Mouse (Mus musculus): ENCODE data around the gene Cpne1.

The Cpne1 gene

DNA sequence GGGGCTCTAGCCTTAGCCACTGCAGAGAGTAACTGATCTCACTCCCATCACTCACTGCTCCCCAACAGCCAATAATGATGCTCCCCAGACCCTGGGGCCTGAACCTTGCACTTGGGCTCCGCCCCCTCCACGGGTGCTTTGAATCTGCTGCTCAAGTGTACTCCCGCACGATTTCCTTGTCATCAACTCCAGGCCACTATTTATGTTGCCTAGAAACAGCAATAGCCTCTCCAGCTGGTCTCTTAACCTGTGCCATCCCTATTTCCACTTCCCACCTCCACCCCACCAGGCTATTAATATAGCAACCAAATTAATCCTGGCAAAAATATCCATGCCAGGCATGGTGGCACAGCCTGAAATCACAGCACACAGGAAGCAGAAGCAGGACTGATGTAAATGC is 32.1 kb downstream of the Cpne1 start:
- no peak for DNase-seq (ENCODE audit: low read depth, low spot score)

DNA sequence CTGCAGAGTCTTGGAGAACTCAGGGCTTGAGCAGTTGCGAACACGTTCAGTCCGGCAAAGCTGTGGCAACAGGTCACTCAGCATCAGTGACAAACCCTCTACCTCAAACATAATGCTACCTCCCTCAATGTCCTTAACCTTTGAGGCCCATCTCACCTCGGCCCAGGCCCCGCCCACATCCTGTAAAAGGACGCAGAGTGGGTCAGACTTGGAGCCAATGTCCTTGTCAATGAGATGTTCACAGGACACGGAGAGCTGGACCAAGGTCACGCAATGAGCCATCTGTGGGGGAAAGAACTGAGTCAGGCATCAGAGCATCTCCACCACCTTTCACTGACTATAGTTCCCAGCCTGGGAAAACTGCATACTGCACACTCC is 32.6 kb downstream of the Cpne1 start:
- no peak for DNase-seq (ENCODE audit: low read depth, low spot score)

DNA sequence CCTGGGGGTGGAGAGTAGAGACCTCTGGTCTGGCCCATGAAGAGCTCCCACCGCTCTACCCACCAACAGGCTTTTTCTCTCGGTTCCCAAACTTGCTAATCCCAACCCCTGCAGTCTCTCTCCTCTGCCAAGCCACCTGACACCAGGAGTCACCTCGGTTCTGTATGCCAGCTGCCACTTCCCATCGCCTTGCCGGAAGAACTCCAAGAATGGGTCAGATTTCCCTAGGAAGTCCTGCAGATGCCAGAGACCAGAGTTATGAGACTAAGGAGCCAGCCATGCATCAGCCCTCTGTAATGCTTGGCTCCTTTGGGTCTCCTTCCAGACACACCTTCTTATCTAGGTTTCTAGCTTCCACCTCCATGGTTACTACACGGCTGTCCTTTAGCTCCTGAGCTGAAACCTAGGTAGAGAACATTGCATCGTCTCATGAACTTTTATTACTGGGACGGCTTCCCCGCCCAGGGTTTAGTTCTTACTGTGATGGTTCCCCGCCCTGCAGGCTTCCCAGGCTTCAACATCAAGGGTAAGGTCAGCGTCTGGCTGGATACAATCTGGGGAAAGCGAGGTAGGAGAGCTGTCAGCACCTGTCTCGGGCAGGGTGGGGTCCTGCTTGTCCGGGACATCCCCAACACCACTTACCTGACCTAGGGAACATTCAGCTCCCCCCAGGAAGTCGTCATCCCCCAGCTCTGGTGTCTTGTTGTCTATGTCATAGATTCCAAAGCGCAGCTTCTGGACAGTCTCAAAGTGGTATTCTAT is 33.2 kb downstream of the Cpne1 start:
- DNase-seq (ENCODE audit: low read depth, low spot score) = no peak

DNA sequence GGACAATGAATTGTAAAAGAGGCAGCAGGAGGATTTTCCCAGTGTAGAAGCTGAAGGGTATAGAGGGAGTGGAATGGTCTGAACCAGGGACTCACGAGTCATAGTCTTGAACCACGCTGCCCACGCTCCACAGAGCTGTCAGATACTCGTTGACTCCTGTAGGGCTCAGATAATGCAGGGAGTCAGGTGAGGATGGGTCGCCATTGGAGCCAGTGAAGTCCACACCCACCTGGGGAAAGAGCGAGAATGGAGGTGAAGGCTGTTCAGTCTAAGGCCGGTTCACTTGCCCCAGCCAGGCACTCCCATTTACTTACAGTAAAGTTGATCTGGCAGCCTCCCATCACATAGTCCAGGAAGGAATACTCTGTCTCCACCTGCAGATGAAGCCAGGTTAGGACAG is 34.3 kb downstream of the Cpne1 start:
- no peak for DNase-seq (ENCODE audit: low read depth, low spot score)

DNA sequence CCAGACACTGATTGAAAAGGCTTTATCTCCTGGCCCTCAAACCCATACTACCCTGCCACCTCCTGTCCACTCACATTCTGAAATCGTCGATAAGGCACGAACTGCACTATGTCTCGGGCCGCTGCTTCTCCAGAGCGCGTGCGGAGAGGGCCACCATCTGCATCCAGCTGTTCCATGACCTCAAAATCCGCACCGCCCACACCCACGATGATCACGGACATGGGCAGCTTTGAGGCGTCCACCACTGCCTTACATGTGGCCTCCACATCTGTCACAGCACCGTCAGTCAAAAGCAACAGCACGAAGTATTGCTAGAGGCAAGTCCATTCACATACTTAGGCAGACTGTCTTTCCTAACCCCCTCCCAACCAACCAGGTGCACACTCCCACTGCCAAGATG is 38.0 kb downstream of the Cpne1 start:
- DNase-seq (ENCODE audit: low read depth, low spot score) = no peak

DNA sequence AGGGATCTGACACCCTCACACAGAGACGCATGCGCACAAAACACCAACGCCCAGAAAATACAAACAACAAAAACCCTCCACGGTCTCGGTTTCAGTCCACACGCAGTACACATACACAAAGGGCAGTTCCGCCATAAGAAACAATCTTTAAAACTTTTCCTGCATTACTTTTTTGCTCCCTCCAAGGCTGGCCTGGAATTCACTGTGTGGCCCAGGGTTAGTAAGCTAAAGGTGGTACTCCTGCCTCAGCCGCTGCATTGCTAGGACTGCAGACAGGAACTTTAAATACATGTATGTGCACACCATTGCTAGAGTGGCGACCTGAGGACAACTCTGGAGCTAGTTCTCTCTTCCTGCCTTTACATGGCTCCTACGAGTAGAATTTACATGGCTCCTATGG is 40.5 kb downstream of the Cpne1 start:
- no peak for DNase-seq (ENCODE audit: low read depth, low spot score)

DNA sequence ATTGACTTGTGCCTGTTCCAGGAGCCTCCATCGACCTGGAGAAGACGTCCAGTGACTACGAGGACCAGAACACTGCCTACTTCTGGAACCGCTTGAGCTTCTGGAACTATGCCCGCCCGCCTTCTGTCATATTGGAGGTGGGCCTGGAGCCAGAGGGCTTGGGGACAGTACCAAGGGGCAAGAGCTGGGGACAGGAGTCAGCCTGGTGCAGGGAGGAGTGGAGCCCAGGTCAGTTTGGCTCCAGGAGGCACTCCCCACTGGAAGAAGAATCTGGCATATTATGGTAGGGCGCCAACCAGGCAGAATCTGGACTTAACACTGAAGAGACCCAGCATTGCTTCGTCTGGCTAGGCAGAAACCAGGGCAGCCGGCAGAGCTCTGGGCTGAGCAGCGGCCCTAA is 43.8 kb downstream of the Cpne1 start:
- DNase-seq (ENCODE audit: low read depth, low spot score) = no peak

DNA sequence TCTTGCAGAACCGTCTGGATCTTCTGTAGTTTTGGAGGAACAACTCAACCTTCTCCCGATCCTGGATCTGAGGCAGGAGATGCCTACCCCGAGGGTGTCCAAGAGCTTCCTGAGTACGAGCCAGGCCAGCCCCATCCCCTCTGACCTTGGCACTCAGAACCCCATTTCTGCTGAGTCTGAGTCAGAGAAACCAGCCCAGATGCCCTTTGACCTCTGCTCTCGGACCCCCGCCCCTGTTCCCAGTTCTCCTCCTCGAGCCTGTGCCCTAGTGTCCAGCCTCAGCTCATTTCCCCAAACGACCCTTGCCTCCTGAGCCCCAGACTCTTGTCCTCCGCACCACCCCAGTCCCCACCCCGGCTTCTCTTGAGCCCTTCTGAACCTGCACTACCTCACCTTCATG is 45.6 kb downstream of the Cpne1 start:
- DNase-seq (ENCODE audit: low read depth, low spot score) = no peak

DNA sequence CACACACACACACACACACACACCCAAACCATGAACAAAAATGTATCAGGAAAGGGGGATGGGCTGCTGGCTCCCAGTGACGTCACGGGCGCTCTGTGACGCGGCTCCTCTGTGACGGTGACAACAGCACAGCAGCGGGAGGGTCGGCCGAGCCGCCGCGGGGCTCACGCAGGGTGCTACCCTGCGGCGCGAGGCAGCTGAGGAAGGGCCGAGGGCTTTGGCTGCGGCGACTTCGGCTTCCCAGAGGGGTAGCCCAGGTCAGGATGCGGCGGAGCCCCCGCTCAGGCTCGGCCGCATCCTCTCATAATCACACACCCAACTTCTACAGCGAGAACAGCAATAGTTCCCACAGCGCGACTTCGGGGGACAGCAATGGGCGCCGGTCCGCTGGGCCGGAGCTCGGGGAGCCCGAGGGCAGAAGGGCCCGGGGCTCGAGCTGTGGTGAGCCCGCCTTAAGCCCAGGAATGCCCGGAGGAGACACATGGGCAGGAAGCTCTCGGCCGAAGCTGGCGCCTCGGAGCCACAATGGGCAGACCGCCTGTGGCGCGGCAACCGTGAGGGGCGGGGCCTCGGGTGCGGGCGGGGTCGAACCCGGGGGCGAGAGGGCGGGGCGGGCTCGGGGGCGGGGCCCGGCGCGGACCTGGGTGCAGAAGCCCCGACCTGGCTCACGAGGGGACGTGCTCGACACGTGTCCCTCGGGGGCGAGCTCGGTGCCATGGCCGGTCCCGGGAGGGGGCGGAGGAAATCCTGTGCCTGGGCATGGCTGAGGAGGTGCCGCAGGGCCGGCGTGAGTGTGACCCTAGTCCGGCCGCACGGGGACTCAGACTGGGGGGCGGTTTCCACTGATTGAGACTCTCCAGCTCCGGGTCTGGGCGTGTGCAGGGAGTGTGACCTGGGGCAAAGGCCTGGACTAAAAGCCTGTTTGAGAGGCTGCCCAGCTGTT is 46.4 kb downstream of the Cpne1 start, which contains the start of gene Spag4:
Spag4 (plus strand) TSS at position 77 of the 943 bp plus-strand sequence.
- peak; percentile 77 for DNase-seq (ENCODE audit: low read depth, low spot score)

DNA sequence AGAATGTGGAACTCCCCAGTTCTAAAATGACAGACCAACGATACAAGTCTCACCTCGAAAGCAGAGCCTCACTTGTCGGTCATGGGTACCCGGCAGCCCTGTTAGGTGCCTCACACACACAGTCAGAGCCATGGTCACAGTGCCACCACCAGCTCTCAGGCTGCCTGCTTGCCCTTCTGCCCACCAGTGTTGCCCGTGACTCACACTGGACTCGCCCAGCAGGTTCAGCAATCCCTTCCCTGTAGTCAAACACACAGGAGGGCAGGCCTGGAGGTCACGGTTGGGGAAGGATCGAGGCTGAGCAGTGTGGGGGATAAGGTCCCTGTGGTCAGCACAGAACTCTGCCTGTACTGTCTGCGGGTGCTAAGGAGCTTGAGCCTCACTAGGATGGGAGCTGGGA is 58.9 kb downstream of the Cpne1 start, which contains the start of gene Fer1l4:
Fer1l4 (minus strand) TSS at position 132 of the 400 bp plus-strand sequence.
- DNase-seq (ENCODE audit: low read depth, low spot score) = no peak

DNA sequence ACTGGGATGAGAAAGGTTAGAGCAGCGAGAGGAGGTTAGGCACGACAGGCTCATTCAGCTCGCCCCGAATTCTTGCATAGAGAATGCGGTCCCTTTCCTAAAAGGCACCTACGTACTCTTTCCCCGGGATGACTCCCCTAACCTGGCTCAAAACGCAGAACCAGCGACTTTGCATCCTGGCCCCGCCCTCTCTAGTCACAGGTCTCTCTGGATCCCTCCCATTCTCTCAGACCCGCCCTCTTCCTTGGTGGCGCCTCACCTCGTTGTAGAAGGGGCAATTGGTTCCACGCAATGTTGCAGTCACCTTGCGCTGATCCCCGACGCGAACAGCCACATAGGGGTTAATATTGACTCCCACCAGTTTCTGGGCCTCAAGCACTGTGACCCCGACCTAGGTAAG is 63.8 kb downstream of the Cpne1 start:
- DNase-seq (ENCODE audit: low read depth, low spot score) = no peak

DNA sequence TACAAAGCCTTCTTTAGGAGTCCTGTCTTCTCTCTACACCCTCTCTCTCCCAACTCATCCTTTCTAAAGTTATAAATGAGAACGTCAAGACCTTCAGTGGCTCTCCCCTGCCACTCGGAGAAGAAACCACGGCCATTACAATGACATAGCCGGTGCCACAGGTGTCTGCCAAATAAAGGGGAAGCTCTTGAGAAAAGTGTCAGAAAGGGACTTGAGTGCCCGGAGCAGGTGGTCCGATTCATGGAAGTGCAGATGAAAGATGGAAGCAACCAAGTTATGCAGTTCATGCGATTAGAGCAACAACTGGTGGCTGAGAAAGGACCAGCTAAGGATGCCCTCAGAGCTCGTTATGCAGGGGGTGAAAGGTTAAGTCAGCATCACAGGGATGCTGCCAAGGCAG is 68.9 kb downstream of the Cpne1 start:
- no peak for DNase-seq (ENCODE audit: low read depth, low spot score)

DNA sequence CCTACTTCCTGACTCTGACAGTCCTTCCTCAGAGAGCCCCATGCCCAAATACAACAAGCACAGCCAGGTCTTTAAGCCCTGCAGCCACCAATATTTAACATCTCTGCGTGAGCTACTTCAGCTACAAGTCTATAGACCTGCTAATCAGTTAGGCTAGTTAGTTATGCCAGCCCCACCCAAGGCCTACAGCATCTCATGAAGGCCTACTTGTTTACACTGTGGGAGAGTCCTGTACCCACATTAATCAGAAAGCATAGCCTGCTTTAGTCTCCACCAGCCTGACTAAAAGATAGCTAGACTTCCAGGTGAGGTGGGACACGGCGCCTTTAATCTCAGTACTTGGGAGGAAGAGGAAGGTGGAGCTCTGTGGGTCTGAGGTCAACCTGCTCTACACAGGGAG is 72.4 kb downstream of the Cpne1 start:
- no peak for DNase-seq (ENCODE audit: low read depth, low spot score)

DNA sequence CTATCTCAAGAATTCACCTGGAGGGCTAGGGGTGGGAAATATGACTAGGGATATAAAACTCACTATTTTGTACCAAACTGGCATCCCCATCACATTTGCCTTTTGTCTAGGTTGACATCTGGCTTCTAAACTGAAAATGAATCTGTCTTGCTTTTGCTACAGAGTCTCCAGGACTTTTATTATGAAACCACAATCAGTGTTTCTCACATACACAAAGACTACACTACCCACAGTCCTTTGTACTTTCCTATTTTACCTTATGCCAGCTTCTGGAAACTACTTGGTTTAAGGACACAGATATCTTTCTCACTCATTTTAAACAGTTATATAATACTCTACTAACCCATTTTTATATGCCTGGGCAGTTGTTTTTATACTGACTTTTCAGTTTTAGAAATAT is 86.3 kb downstream of the Cpne1 start:
- peak; percentile 65 for DNase-seq (ENCODE audit: low read depth, low spot score)

All from 3T3-L1 (cell line).